Mouse (Mus musculus) MEL (cell line): ENCODE data around the gene Adck2. TPM values are rescaled to one million over a fixed set of nuclear protein-coding genes. Genes with fewer than 3 reads are reported as not detected.

Experiments
- DNase-seq: peaks from one replicate; pipeline ENCODE4 v3.0.0; 2011; ENCODE audit warnings: low read depth, low spot score
- H3K27ac ChIP-seq: 2 replicates; pipeline ENCODE4 v1.5.1; 2012; ENCODE audit warnings: low read depth, mild to moderate bottlenecking, control low read depth, low read length, moderate library complexity; ENCODE audit not compliant: control insufficient read depth
- H3K27me3 ChIP-seq, 2 experiments: fragments of 150-350 bp in 1 of 2; sonication (generic) in 1 of 2; 2 replicates each; pipeline ENCODE4 v1.6.1; 2012; ENCODE audit warnings: low read length in 2 of 2, mild to moderate bottlenecking in 2 of 2, improper control_type of control experiment in 1 of 2, moderate library complexity in 1 of 2; ENCODE audit not compliant: insufficient read depth in 2 of 2, control insufficient read depth in 1 of 2
- H3K36me3 ChIP-seq, 2 experiments: 2 replicates each; pipeline ENCODE4 v1.6.1; 2012 to 2014; ENCODE audit warnings: low read length in 2 of 2, improper control_type of control experiment in 1 of 2, inconsistent platforms in 1 of 2, mild to moderate bottlenecking in 1 of 2; ENCODE audit not compliant: insufficient read depth in 2 of 2, control insufficient read depth in 1 of 2
- H3K4me1 ChIP-seq, 2 experiments: fragments of 150-350 bp in 1 of 2; sonication (generic) in 1 of 2; 2 replicates each; pipeline ENCODE4 v1.6.1; 2012; ENCODE audit warnings: low read length in 2 of 2, improper control_type of control experiment in 1 of 2, mild to moderate bottlenecking in 1 of 2; ENCODE audit not compliant: insufficient read depth in 2 of 2, control insufficient read depth in 1 of 2
- H3K4me3 ChIP-seq, 2 experiments: fragments of 150-350 bp in 1 of 2; sonication (generic) in 1 of 2; 2 replicates each; pipeline ENCODE4 v1.5.1; 2012; ENCODE audit warnings: low read depth in 2 of 2, low read length in 2 of 2, mild to moderate bottlenecking in 2 of 2, moderate library complexity in 2 of 2, control low read depth in 1 of 2, improper control_type of control experiment in 1 of 2; ENCODE audit not compliant: control insufficient read depth in 1 of 2, insufficient read depth in 1 of 2
- H3K79me2 ChIP-seq: 2 replicates; pipeline ENCODE4 v1.6.1; 2012; ENCODE audit warnings: mild to moderate bottlenecking, low read length, moderate library complexity; ENCODE audit not compliant: control insufficient read depth, poor library complexity, insufficient read depth
- H3K9ac ChIP-seq: 2 replicates; pipeline ENCODE4 v1.6.1; 2012; ENCODE audit warnings: low read depth, mild to moderate bottlenecking, control low read depth, low read length, moderate library complexity; ENCODE audit not compliant: control insufficient read depth, poor library complexity, severe bottlenecking
- H3K9me3 ChIP-seq: fragments of 150-350 bp; sonication (generic); replicated peaks from 2 replicates; pipeline ENCODE4 v1.6.1; 2012; ENCODE audit warnings: mild to moderate bottlenecking, low read length, improper control_type of control experiment, moderate library complexity; ENCODE audit not compliant: insufficient read depth
- CHD1 ChIP-seq: IDR thresholded peaks from 2 replicates; pipeline ENCODE4 v1.6.1; 2012; ENCODE audit warnings: low read depth, mild to moderate bottlenecking, inconsistent platforms, low read length, improper control_type of control experiment
- CHD2 ChIP-seq: IDR thresholded peaks from 2 replicates; pipeline ENCODE4 v1.6.1; 2011; ENCODE audit warnings: low read length, improper control_type of control experiment
- CTCF ChIP-seq, 3 experiments: IDR thresholded peaks in 2 of 3; conservative IDR thresholded peaks in 1 of 3; 2 replicates each; pipeline ENCODE4 v1.5.1; 2011 to 2012; ENCODE audit warnings: low read length in 3 of 3, low read depth in 2 of 3, mild to moderate bottlenecking in 2 of 3, improper control_type of control experiment in 1 of 3, inconsistent platforms in 1 of 3, mixed read lengths in 1 of 3, moderate library complexity in 1 of 3; ENCODE audit not compliant: control insufficient read depth in 1 of 3, insufficient read depth in 1 of 3, poor library complexity in 1 of 3, severe bottlenecking in 1 of 3
- E2F4 ChIP-seq: IDR thresholded peaks from 2 replicates; pipeline ENCODE4 v1.6.1; 2011; ENCODE audit warnings: low read depth, low read length, improper control_type of control experiment, borderline replicate concordance
- ELF1 ChIP-seq: IDR thresholded peaks from 2 replicates; pipeline ENCODE4 v1.6.1; 2014; ENCODE audit warnings: low read depth, mild to moderate bottlenecking, inconsistent platforms, low read length, improper control_type of control experiment, moderate library complexity
- EP300 ChIP-seq, 2 experiments: IDR thresholded peaks; 2 replicates each; pipeline ENCODE4 v1.6.1; 2011; ENCODE audit warnings: improper control_type of control experiment in 2 of 2, low read length in 2 of 2, low read depth in 1 of 2, mild to moderate bottlenecking in 1 of 2
- ETS1 ChIP-seq: IDR thresholded peaks from 2 replicates; pipeline ENCODE4 v1.6.1; 2012; ENCODE audit warnings: low read depth, mild to moderate bottlenecking, inconsistent platforms, low read length, improper control_type of control experiment, moderate library complexity
- GATA1 ChIP-seq: IDR thresholded peaks from 2 replicates; pipeline ENCODE4 v1.6.1; 2011; ENCODE audit warnings: low read depth, low read length, improper control_type of control experiment
- HCFC1 ChIP-seq: IDR thresholded peaks from 2 replicates; pipeline ENCODE4 v1.6.1; 2012; ENCODE audit warnings: low read depth, mild to moderate bottlenecking, inconsistent platforms, low read length, improper control_type of control experiment, moderate library complexity
- JUND ChIP-seq: IDR thresholded peaks from 2 replicates; pipeline ENCODE4 v1.6.1; 2011; ENCODE audit warnings: low read depth, mild to moderate bottlenecking, improper control_type of control experiment, low read length
- KAT2A ChIP-seq: conservative IDR thresholded peaks from 2 replicates; pipeline ENCODE4 v1.6.1; 2012; ENCODE audit warnings: low read depth, low read length, improper control_type of control experiment, inconsistent platforms
- MAX ChIP-seq: IDR thresholded peaks from 2 replicates; pipeline ENCODE4 v1.6.1; 2011; ENCODE audit warnings: low read length, improper control_type of control experiment
- MEF2A ChIP-seq: IDR thresholded peaks from 2 replicates; pipeline ENCODE4 v1.6.1; 2014; ENCODE audit warnings: low read depth, mild to moderate bottlenecking, inconsistent platforms, low read length, improper control_type of control experiment; ENCODE audit not compliant: poor library complexity, insufficient replicate concordance, severe bottlenecking; ENCODE audit errors: extremely low read depth
- MYB ChIP-seq: IDR thresholded peaks from 2 replicates; pipeline ENCODE4 v1.6.1; 2011; ENCODE audit warnings: mild to moderate bottlenecking, low read depth, low read length, improper control_type of control experiment
- NRF1 ChIP-seq: IDR thresholded peaks from 2 replicates; pipeline ENCODE4 v1.6.1; 2014; ENCODE audit warnings: low read depth, mild to moderate bottlenecking, inconsistent platforms, low read length, improper control_type of control experiment, moderate library complexity; ENCODE audit not compliant: poor library complexity, insufficient read depth, severe bottlenecking
- POLR2A ChIP-seq, 2 experiments: IDR thresholded peaks; 2 replicates each; pipeline ENCODE4 v1.6.1; 2011 to 2012; ENCODE audit warnings: low read length in 2 of 2, mild to moderate bottlenecking in 2 of 2, control low read depth in 1 of 2, improper control_type of control experiment in 1 of 2, low read depth in 1 of 2, moderate library complexity in 1 of 2; ENCODE audit not compliant: control insufficient read depth in 1 of 2, insufficient read depth in 1 of 2, poor library complexity in 1 of 2
- POLR2AphosphoS2 ChIP-seq: IDR thresholded peaks from 2 replicates; pipeline ENCODE4 v1.6.1; 2011; ENCODE audit warnings: low read length, improper control_type of control experiment
- RAD21 ChIP-seq: IDR thresholded peaks from 2 replicates; pipeline ENCODE4 v1.6.1; 2011; ENCODE audit warnings: mild to moderate bottlenecking, low read depth, low read length, improper control_type of control experiment
- SIN3A ChIP-seq: IDR thresholded peaks from 2 replicates; pipeline ENCODE4 v1.6.1; 2012; ENCODE audit warnings: low read length, improper control_type of control experiment, inconsistent platforms
- TAL1 ChIP-seq: IDR thresholded peaks from 2 replicates; pipeline ENCODE4 v1.6.1; 2012; ENCODE audit warnings: mild to moderate bottlenecking, inconsistent platforms, low read length, moderate library complexity, mixed read lengths
- TCF12 ChIP-seq: IDR thresholded peaks from 2 replicates; pipeline ENCODE4 v1.6.1; 2014; ENCODE audit warnings: low read depth, mild to moderate bottlenecking, inconsistent platforms, low read length, improper control_type of control experiment, moderate library complexity
- USF1 ChIP-seq: IDR thresholded peaks from 2 replicates; pipeline ENCODE4 v1.6.1; 2014; ENCODE audit warnings: low read depth, mild to moderate bottlenecking, inconsistent platforms, low read length, improper control_type of control experiment, moderate library complexity
- ZC3H11A ChIP-seq: IDR thresholded peaks from 2 replicates; pipeline ENCODE4 v1.6.1; 2012; ENCODE audit warnings: low read depth, mild to moderate bottlenecking, inconsistent platforms, low read length, improper control_type of control experiment
- ZKSCAN1 ChIP-seq: IDR thresholded peaks from 2 replicates; pipeline ENCODE4 v1.6.1; 2012; ENCODE audit warnings: low read depth, mild to moderate bottlenecking, inconsistent platforms, low read length, improper control_type of control experiment, moderate library complexity
- ZMIZ1 ChIP-seq: IDR thresholded peaks from 2 replicates; pipeline ENCODE4 v1.6.1; 2012; ENCODE audit warnings: low read depth, mild to moderate bottlenecking, inconsistent platforms, low read length, improper control_type of control experiment, moderate library complexity
- polyA plus RNA-seq, 2 experiments: library from polyadenylated mRNA; stranded (reverse) in 1 of 2; unstranded in 1 of 2; fragments of >175 nt in 1 of 2; fragments of >200 nt in 1 of 2; gene quantifications; 2 replicates each; pipeline versions ENCODE4 v1.2.1 to v1.2.4; 2012; ENCODE audit warnings: low replicate concordance in 2 of 2, low read depth in 1 of 2; ENCODE audit not compliant: insufficient read length in 2 of 2, insufficient read depth in 1 of 2, missing spikeins in 1 of 2
- total RNA-seq: library from RNA; depleted of rRNA; stranded (reverse); fragments of 300-350 nt; gene quantifications from 2 replicates; pipeline ENCODE4 v1.2.3, GENCODE M21; 2012

The Adck2 gene
- total and polyA plus RNA-seq, 3 experiments: 8.1 to 11.6 TPM; not detected in 1

DNA sequence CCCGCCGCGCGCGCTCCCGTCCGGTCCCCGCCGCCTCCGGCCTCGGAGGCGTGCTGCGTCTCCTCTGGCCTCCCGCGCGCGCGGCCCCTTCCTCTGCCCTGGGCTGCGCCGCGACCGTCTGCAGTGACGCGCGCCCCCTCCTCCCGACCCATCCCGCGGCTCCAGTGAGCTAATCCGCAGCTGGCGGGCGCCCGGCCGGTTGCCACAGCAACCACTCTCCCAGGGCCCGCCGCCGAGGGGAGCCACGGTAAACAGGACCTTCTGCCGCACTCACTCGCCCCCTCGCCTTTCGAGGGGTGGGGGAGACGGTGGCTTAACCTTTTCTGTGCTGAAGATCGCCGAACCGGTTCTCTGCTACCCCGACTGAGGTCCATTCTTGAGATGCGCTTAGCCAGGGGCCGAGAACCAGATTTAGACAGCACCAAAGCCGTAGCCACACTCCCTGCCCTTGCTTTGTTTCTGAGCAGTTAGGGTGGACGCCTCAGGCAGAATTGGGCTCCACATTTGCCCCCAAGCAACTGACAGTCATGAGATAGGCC, 15.9 kb upstream of the Adck2 start, which contains the start of gene Dennd2a:
Gene Dennd2a, minus strand, starts transcription at position 145 of the 539 bp plus-strand sequence.
- Histone ChIP-seq H3K27me3 (peaks cover 0 to 2% of the 10 kb centered on the region in 2 experiments; a peak in 2 of 4 replicates), H3K4me1 (no peaks in the 10 kb centered on the region; a peak in 1 of 4 replicates), H3K36me3 (0 out of 4 replicates have a peak, but pooled peaks cover 0 to 2% of the 10 kb centered on the region in 2 experiments), H3K9ac (no peak within 1 kb of the TSS), H3K27ac (no peak within 1 kb of the TSS), H3K79me2 (no peaks in the 10 kb centered on the region), H3K9me3 (no peaks in the 10 kb centered on the region), H3K4me3 (no peak within 1 kb of the TSS)
- no peak for DNase-seq
- no peak for TF ChIP-seq E2F4
- no peak for TF ChIP-seq CHD2
- no peak for TF ChIP-seq NRF1
- TF ChIP-seq EP300 (IDR thresholded peaks at IDR 0.05; ENCODE audit: low read depth in 1 of 2, low read length in 2 of 2): no peak
- no peak for TF ChIP-seq HCFC1
- TF ChIP-seq JUND: no peak
- TF ChIP-seq MAX: no peak
- no peak for TF ChIP-seq ETS1
- TF ChIP-seq SIN3A: no peak
- TF ChIP-seq ZMIZ1: no peak
- no peak for TF ChIP-seq GATA1
- TF ChIP-seq MEF2A: no peak
- TF ChIP-seq ZC3H11A: no peak

DNA sequence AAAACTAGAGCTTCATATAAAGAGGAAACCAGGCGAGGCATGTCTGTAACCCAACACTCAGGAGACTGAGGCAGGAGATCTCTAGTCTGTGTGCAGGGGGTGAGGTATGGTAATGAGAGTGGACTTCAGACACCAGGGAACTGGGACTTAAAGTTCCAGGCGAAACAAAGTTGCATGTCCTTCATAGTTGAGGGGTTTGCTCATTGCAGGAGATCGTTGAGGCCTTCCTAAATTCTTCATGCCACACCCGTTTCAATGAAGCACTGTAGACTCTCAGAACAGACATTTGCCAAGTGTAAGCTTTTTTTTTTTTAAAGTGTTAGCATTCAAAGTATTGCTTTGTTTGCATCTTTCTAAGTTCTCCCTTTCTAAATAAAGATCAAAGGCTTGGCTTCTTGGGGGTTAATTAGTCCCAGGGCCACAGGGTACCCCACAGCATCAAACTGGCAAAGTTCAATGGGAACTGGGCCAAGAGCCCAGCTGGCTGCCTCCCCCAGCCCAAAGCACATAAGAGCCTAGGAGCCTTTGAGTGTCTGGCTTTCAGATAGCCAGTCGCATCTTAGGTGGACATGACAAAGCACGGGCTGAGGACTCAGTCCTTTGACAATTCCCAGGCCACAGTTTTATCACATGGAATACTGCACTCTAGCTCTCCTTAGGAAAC, 14.3 kb upstream of the Adck2 start:
- Histone ChIP-seq H3K36me3 (0 out of 4 replicates have a peak, but pooled peaks cover 0 to 4% of the 10 kb centered on the region in 2 experiments), H3K79me2 (no peaks in the 10 kb centered on the region), H3K4me3 (no peak overlapping the region), H3K4me1 (peaks cover 0 to 4% of the 10 kb centered on the region in 2 experiments; a peak in 1 of 4 replicates), H3K27me3 (peaks cover 0 to 2% of the 10 kb centered on the region in 2 experiments; a peak in 2 of 4 replicates), H3K27ac (no peak overlapping the region), H3K9ac (no peak overlapping the region), H3K9me3 (no peaks in the 10 kb centered on the region)
- no peak for TF ChIP-seq TAL1
- TF ChIP-seq GATA1: no peak
- no peak for TF ChIP-seq USF1
- no peak for TF ChIP-seq ELF1
- no peak for TF ChIP-seq POLR2A (IDR thresholded peaks at IDR 0.05; ENCODE audit: control insufficient read depth in 1 of 2, insufficient read depth in 1 of 2, low read depth in 1 of 2, low read length in 2 of 2, poor library complexity in 1 of 2)
- no peak for TF ChIP-seq RAD21
- no peak for TF ChIP-seq TCF12
- TF ChIP-seq MAX: no peak
- TF ChIP-seq CHD2: no peak
- TF ChIP-seq ZKSCAN1: no peak
- no peak for TF ChIP-seq POLR2AphosphoS2
- TF ChIP-seq CTCF (IDR thresholded peaks at IDR 0.05 in 2 of 3, conservative IDR thresholded peaks at IDR 0.05 in 1 of 3; ENCODE audit: control insufficient read depth in 1 of 3, insufficient read depth in 1 of 3, low read depth in 2 of 3, low read length in 3 of 3, poor library complexity in 1 of 3, severe bottlenecking in 1 of 3): no peak
- TF ChIP-seq MYB: no peak
- no peak for TF ChIP-seq CHD1
- no peak for TF ChIP-seq KAT2A
- no peak for TF ChIP-seq ZMIZ1
- DNase-seq: no peak
